Mouse (Mus musculus) gastrocnemius, postnatal 36 days (tissue): ENCODE measurements around the gene Psme2b. TPM values are rescaled to one million over a fixed set of nuclear protein-coding genes. Genes with fewer than 3 reads are reported as not detected.
"Not testable (repeated sequence)": the region's sequence is repeated elsewhere in the genome, so short reads cannot be mapped to it uniquely, and the experiment has no call there.

Experiments used
- DNase-seq, 2 experiments: peaks; one replicate each; pipeline ENCODE4 v3.0.0; 2022
- intact Hi-C: fragments of 180-260 bp; cut with DNase I; formaldehyde crosslinking; loops from one replicate; pipeline ENCODE4 v1.15.1; 2025
- total RNA-seq, 2 experiments: library from RNA; stranded (reverse); gene quantifications; 2 replicates each; pipeline ENCODE4 v1.2.3; 2021

The Psme2b gene
- total RNA-seq, 2 experiments from 2014 or later: 0.41 to 0.44 TPM

DNA sequence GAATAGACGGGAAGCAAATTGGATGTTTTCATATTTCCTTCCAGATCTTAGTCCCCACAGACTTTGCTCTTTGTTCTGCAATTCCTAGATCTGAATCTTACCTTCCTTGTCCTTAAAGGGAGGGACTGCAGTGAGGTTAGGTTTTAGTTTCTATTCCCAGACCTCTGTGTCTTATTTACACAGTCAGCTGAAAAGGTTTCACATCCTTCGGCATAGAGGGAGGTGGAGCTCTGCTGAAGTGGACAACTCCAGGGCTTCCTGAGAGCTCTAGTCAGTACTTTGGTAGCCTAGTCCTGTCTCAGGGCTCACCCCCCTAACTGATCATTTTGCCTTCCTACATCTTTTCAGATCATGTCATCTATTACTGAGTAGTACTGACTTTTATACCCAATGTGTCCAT, 44.0 kb downstream of the Psme2b start, which contains the start of gene Gm5431:
Gene Gm5431, minus strand, starts transcription at position 194 of the 400 bp plus-strand sequence.
- intact Hi-C loops: no loop called here
- DNase-seq: no peak

GRCm38 (mm10) chr11:48901567-48901930, 44.4 kb downstream of the Psme2b start:
- DNase-seq, intact Hi-C loops: not testable (repeated sequence)

GRCm38 (mm10) chr11:48900654-48901566, 45.1 kb downstream of the Psme2b start:
- DNase-seq, intact Hi-C loops: not testable (repeated sequence)

- intact Hi-C loops: no loop called here
- DNase-seq: no peak
These were observed 47.1 kb downstream of the Psme2b start for GRCm38 (mm10) chr11:48898812-48899431.

Other genes with a start within 250 kb of the Psme2b start
- gene Rack1, start 145.9 kb downstream of the Psme2b start, total RNA-seq: 100 to 1,000 TPM; 299 to 361 TPM
- 10 to 100 TPM; 17.2 to 22.6 TPM for gene Trim41, start 128.8 kb downstream of the Psme2b start, total RNA-seq
- 10 to 100 TPM; 48.2 to 49.7 TPM for gene Trim7, start 120.0 kb downstream of the Psme2b start, total RNA-seq
- gene Gm12184, start 119.5 kb downstream of the Psme2b start, total RNA-seq: under 1 TPM; 0.61 to 0.91 TPM
- 10 to 100 TPM in 1 of 2 experiments, 1 to 10 TPM in 1; 8.7 to 11.3 TPM for gene Irgm1, start 74.5 kb downstream of the Psme2b start, total RNA-seq
- under 1 TPM; 0.25 to 0.28 TPM for gene Gm5431, start 44.0 kb downstream of the Psme2b start, total RNA-seq
- not detected for gene Olfr56, start 32.7 kb upstream of the Psme2b start, total RNA-seq
- gene 9930111J21Rik1, start 33.2 kb upstream of the Psme2b start, total RNA-seq: 1 to 10 TPM; 1.2 TPM
- gene Gm12185, start 46.0 kb upstream of the Psme2b start, total RNA-seq: under 1 TPM; 0.26 to 0.27 TPM
- 1 to 10 TPM in 1 of 2 experiments, under 1 TPM in 1; 0.33 to 1.2 TPM for gene Tgtp1, start 48.0 kb upstream of the Psme2b start, total RNA-seq
- 1 to 10 TPM; 1.6 to 1.7 TPM for gene 9930111J21Rik2, start 105.1 kb upstream of the Psme2b start, total RNA-seq
- gene Tgtp2, start 118.0 kb upstream of the Psme2b start, total RNA-seq: 1 to 10 TPM in 1 of 2 experiments, under 1 TPM in 1; 0.33 to 1.1 TPM
- gene Ifi47, start 130.4 kb upstream of the Psme2b start, total RNA-seq: under 1 TPM; 0.59 to 0.64 TPM
- gene Olfr1396, start 168.7 kb upstream of the Psme2b start, total RNA-seq: not detected
- gene Olfr1395, start 196.1 kb upstream of the Psme2b start, total RNA-seq: not detected
- not detected for gene Olfr1394, start 208.2 kb upstream of the Psme2b start, total RNA-seq
- gene Btnl9, start 241.0 kb upstream of the Psme2b start, total RNA-seq: 1 to 10 TPM; 2.1 to 4.3 TPM